Mouse (Mus musculus) intestine, embryonic 14.5 days (tissue): ENCODE results near the gene Nfkbia. TPM values are rescaled to one million over a fixed set of nuclear protein-coding genes. Genes with fewer than 3 reads are reported as not detected.

Experiments used
- ATAC-seq: fragments of 200-750 bp; cut with Nextera tagmentation; replicated peaks from 2 replicates; pipeline ENCODE4 v1.8.0; 2017; ENCODE audit warnings: low read depth, moderate number of reproducible peaks, moderate TSS enrichment, moderate library complexity; ENCODE audit not compliant: low FRiP score, low TSS enrichment
- DNase-seq: peaks from one replicate; pipeline ENCODE4 v3.0.0-alpha.2; 2018; ENCODE audit warnings: low spot score
- H3K27ac ChIP-seq: fragments of 300-500 bp; sonication (generic); 2 replicates; pipeline ENCODE4 v1.5.1; 2014; ENCODE audit warnings: low read depth, mild to moderate bottlenecking, control low read depth
- H3K27me3 ChIP-seq: fragments of 300-500 bp; sonication (generic); replicated peaks from 2 replicates; pipeline ENCODE4 v1.6.1; 2014; ENCODE audit warnings: low read length, control low read depth; ENCODE audit not compliant: control insufficient read depth, insufficient read depth
- H3K36me3 ChIP-seq: fragments of 300-500 bp; sonication (generic); 2 replicates; pipeline ENCODE4 v1.6.1; 2014; ENCODE audit warnings: low read length, control low read depth; ENCODE audit not compliant: control insufficient read depth, insufficient read depth
- H3K4me1 ChIP-seq: fragments of 300-500 bp; sonication (generic); replicated peaks from 2 replicates; pipeline ENCODE4 v1.6.1; 2014; ENCODE audit warnings: low read length, control low read depth, mixed read lengths; ENCODE audit not compliant: control insufficient read depth, insufficient read depth
- H3K4me2 ChIP-seq: fragments of 300-500 bp; sonication (generic); 2 replicates; pipeline ENCODE4 v1.6.1; 2014; ENCODE audit warnings: low read length
- H3K4me3 ChIP-seq: fragments of 300-500 bp; sonication (generic); 2 replicates; pipeline ENCODE4 v1.5.1; 2014; ENCODE audit warnings: low read depth, low read length, control low read depth, mixed read lengths
- H3K9ac ChIP-seq: fragments of 300-500 bp; sonication (generic); 2 replicates; pipeline ENCODE4 v1.6.1; 2014; ENCODE audit warnings: mild to moderate bottlenecking, low read length
- H3K9me3 ChIP-seq: fragments of 300-500 bp; sonication (generic); 2 replicates; pipeline ENCODE4 v1.6.1; 2016; ENCODE audit warnings: low read length, control low read depth; ENCODE audit not compliant: control insufficient read depth
- WGBS: fragments of 180-500 bp; shearing (Covaris S2); extraction: QIAGEN DNeasy Blood & Tissue Kit; methylation state at CpG from one replicate; pipeline ENCODE4 v1.1.7; 2014; 5-methylcytosine and 5-hydroxymethylcytosine counted together
- polyA plus RNA-seq: library from polyadenylated mRNA; unstranded; fragments of >200 nt; fragmentation: Nextera tagmentation; extraction: Ambion mirVana; gene quantifications from 2 replicates; pipeline ENCODE4 v1.2.1, GENCODE M21; 2014

Nfkbia gene
- polyA plus RNA-seq, 1 experiment from 2014 or later, result 80.3 TPM

GRCm38 (mm10) chr12:55453924-55454323 lies 38.5 kb downstream of the Nfkbia start:
- WGBS, result 34% methylated on average over 4 of the region's 4 CpGs
- no peak overlapping the region for H3K27ac ChIP-seq
- no peak overlapping the region for H3K9ac ChIP-seq
- ATAC-seq (0 out of 2 replicates have a peak, but pooled peaks have one; percentile 58), DNase-seq (no peak)
- H3K4me2 ChIP-seq, result no peak overlapping the region
- H3K9me3 ChIP-seq, result no peaks in the 10 kb centered on the region
- no peaks in the 10 kb centered on the region for H3K36me3 ChIP-seq
- H3K27me3 ChIP-seq, result no peaks in the 10 kb centered on the region
- H3K4me1 ChIP-seq, result peaks cover 17% of the 10 kb centered on the region
- H3K4me3 ChIP-seq, result no peak overlapping the region

- H3K9me3 ChIP-seq, result no peaks in the 10 kb centered on the region
- no peaks in the 10 kb centered on the region for H3K27me3 ChIP-seq
- H3K9ac ChIP-seq, result no peak overlapping the region
- H3K36me3 ChIP-seq, result no peaks in the 10 kb centered on the region
- DNase-seq, result no peak
- H3K4me3 ChIP-seq, result no peak overlapping the region
- no peak for ATAC-seq
- H3K4me1 ChIP-seq, result peaks cover 17% of the 10 kb centered on the region
- H3K4me2 ChIP-seq, result no peak overlapping the region
- WGBS, result 36% methylated on average over 5 of the region's 5 CpGs
- H3K27ac ChIP-seq, result peak overlapping the region; percentile 39
These were observed 39.6 kb downstream of the Nfkbia start for GRCm38 (mm10) chr12:55452839-55453238.

- H3K4me1 ChIP-seq, result peaks cover 31% of the 10 kb centered on the region
- H3K27ac ChIP-seq, result no peak overlapping the region
- no peak overlapping the region for H3K4me3 ChIP-seq
- H3K4me2 ChIP-seq, result no peak overlapping the region
- no peaks in the 10 kb centered on the region for H3K27me3 ChIP-seq
- ATAC-seq (no peak), DNase-seq (no peak)
- no peak overlapping the region for H3K9ac ChIP-seq
- no peaks in the 10 kb centered on the region for H3K36me3 ChIP-seq
- 44% methylated on average over 16 of the region's 16 CpGs for WGBS
- H3K9me3 ChIP-seq, result no peaks in the 10 kb centered on the region
These were observed 42.0 kb downstream of the Nfkbia start for GRCm38 (mm10) chr12:55450421-55450820.

- no peaks in the 10 kb centered on the region for H3K27me3 ChIP-seq
- peaks cover 31% of the 10 kb centered on the region for H3K4me1 ChIP-seq
- no peaks in the 10 kb centered on the region for H3K9me3 ChIP-seq
- H3K36me3 ChIP-seq, result no peaks in the 10 kb centered on the region
- ATAC-seq (no peak), DNase-seq (no peak)
- no peak overlapping the region for H3K9ac ChIP-seq
- no peak overlapping the region for H3K4me3 ChIP-seq
- no peak overlapping the region for H3K27ac ChIP-seq
- WGBS, result 94% methylated on average over 2 of the region's 2 CpGs
- no peak overlapping the region for H3K4me2 ChIP-seq
These were observed 43.4 kb downstream of the Nfkbia start for GRCm38 (mm10) chr12:55449048-55449447.

- Histone ChIP-seq H3K4me3 (no peak overlapping the region), H3K27me3 (no peaks in the 10 kb centered on the region), H3K27ac (no peak overlapping the region), H3K4me2 (no peak overlapping the region), H3K4me1 (peaks cover 32% of the 10 kb centered on the region), H3K9me3 (no peaks in the 10 kb centered on the region), H3K36me3 (no peaks in the 10 kb centered on the region), H3K9ac (no peak overlapping the region)
- ATAC-seq (no peak), DNase-seq (no peak)
- WGBS, result 85% methylated on average over 2 of the region's 2 CpGs
These were observed 44.0 kb downstream of the Nfkbia start for GRCm38 (mm10) chr12:55448457-55448856.

- WGBS, result 83% methylated on average over 11 of the region's 11 CpGs
- DNase-seq, result no peak
- no peak for ATAC-seq
- Histone ChIP-seq H3K4me3 (no peak overlapping the region), H3K27me3 (no peaks in the 10 kb centered on the region), H3K27ac (peak overlapping the region; percentile 73), H3K9me3 (no peaks in the 10 kb centered on the region), H3K4me1 (peaks cover 30% of the 10 kb centered on the region), H3K36me3 (no peaks in the 10 kb centered on the region), H3K4me2 (no peak overlapping the region), H3K9ac (no peak overlapping the region)
These were observed 45.1 kb downstream of the Nfkbia start for GRCm38 (mm10) chr12:55447396-55447760.

GRCm38 (mm10) chr12:55446746-55447395 lies 45.6 kb downstream of the Nfkbia start:
- Histone ChIP-seq H3K36me3 (no peaks in the 10 kb centered on the region), H3K9ac (no peak overlapping the region), H3K27ac (peak overlapping the region; percentile 73), H3K9me3 (no peaks in the 10 kb centered on the region), H3K27me3 (no peaks in the 10 kb centered on the region), H3K4me3 (no peak overlapping the region), H3K4me2 (no peak overlapping the region), H3K4me1 (peaks cover 29% of the 10 kb centered on the region)
- 0 out of 2 replicates have a peak, but pooled peaks have one; percentile 21 for ATAC-seq
- no peak for DNase-seq
- 32% methylated on average over 13 of the region's 13 CpGs for WGBS

- H3K9ac ChIP-seq, result no peak overlapping the region
- no peaks in the 10 kb centered on the region for H3K27me3 ChIP-seq
- H3K9me3 ChIP-seq, result no peaks in the 10 kb centered on the region
- WGBS, result 84% methylated on average over 4 of the region's 4 CpGs
- no peak for ATAC-seq
- no peak overlapping the region for H3K4me2 ChIP-seq
- H3K36me3 ChIP-seq, result no peaks in the 10 kb centered on the region
- H3K27ac ChIP-seq, result peak overlapping the region; percentile 73
- no peak for DNase-seq
- peaks cover 29% of the 10 kb centered on the region for H3K4me1 ChIP-seq
- no peak overlapping the region for H3K4me3 ChIP-seq
These were observed 46.1 kb downstream of the Nfkbia start for GRCm38 (mm10) chr12:55446366-55446745.

- Histone ChIP-seq H3K27me3 (no peaks in the 10 kb centered on the region), H3K9ac (no peak overlapping the region), H3K27ac (no peak overlapping the region), H3K9me3 (no peaks in the 10 kb centered on the region), H3K4me3 (no peak overlapping the region), H3K4me2 (no peak overlapping the region), H3K36me3 (no peaks in the 10 kb centered on the region), H3K4me1 (peaks cover 28% of the 10 kb centered on the region)
- 79% methylated on average over 4 of the region's 4 CpGs for WGBS
- ATAC-seq (no peak), DNase-seq (no peak)
These were observed 46.9 kb downstream of the Nfkbia start for GRCm38 (mm10) chr12:55445583-55445982.
